In the genomic region with DNA sequence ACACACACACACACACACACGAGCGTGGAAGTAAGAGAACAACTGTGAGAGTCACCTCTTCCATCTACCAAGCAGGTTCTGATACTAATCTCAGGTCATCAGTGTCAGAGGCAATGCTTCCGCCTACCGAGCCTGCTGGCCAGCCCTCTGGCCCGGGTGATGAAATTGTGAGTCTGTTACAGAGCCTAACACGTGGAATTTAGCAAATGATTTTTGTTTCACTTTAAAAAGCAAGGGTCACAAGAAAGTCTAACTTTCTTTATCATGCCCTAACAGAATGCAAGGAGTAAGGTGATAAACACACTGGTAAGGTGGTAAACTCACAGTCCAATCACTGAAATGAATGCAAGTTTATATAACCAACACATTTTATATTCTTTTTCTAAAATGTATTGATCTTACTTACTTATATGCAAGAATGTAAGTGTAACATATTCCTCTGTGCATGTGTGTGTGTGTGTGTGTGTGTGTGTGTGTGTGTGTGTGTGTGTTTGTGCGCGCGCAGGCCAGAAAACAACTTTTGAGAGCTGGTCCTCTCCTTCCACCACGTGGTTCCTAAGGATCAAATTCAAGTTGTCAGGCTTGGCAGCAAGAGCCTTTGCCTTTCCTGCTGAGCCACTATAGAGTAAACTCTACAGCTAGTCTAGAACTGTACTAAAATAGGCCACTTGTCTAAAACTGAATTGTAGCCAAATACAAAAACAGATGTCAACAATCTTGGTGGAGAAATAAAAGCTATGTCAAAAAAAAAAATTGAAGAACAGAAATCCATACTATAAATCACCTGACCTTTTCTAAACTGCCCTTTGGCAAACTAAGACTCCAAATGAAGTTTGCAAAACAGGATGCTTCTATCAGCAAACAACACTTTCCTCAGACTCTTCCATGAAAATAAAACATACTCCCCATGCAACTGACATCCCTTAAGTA, we compare ENCODE assay signal across 18 mouse cellular contexts. TPM values are rescaled to one million over a fixed set of nuclear protein-coding genes. Genes with fewer than 3 reads are reported as not detected.
DNase-seq lines count a peak whose midpoint lies in the region; ATAC-seq and TF ChIP-seq lines count a peak whose summit lies in the region.
"Had no signal": no experiment of that assay in that cellular context is flagged by ENCODE, and none has a peak within 500 bp of the region (broad histone marks: within the 10 kb centered on the region; RNA-seq: fewer than 3 reads in every experiment).

No protein-coding gene starts in this region.

- H3K4me1 ChIP-seq in kidney, embryonic 16.5 days (ENCODE audit: insufficient read depth, low read length) = peaks cover 17% of the 10 kb centered on the region
- H3K4me1 ChIP-seq in MEL (ENCODE audit: control insufficient read depth in 1 of 2, insufficient read depth in 2 of 2, low read length in 2 of 2) = peaks cover 9 to 16% of the 10 kb centered on the region in 2 experiments
- H3K4me1 ChIP-seq in lung, embryonic 14.5 days (ENCODE audit: insufficient read depth) = no peaks in the 10 kb centered on the region
- H3K4me1 ChIP-seq in heart, embryonic 10.5 days = 0 out of 2 replicates have a peak, but pooled peaks cover 4% of the 10 kb centered on the region

- H3K36me3 ChIP-seq in kidney, embryonic 16.5 days (ENCODE audit: insufficient read depth, low read length) = peaks cover 20% of the 10 kb centered on the region
- peaks cover 21 to 31% of the 10 kb centered on the region in 2 experiments for H3K36me3 ChIP-seq in MEL (ENCODE audit: control insufficient read depth in 1 of 2, insufficient read depth in 2 of 2, low read length in 2 of 2)
- H3K36me3 ChIP-seq in lung, embryonic 14.5 days (ENCODE audit: insufficient read depth) = peaks cover 20% of the 10 kb centered on the region; the same call in 1 of the 2 replicates
- H3K36me3 ChIP-seq in heart, embryonic 10.5 days = peaks cover 48% of the 10 kb centered on the region
- H3K36me3 ChIP-seq: forebrain, embryonic 15.5 days had no signal

- peaks cover 28% of the 10 kb centered on the region for H3K79me2 ChIP-seq in MEL (ENCODE audit: control insufficient read depth, insufficient read depth, low read length, poor library complexity)

- ATAC-seq in kidney, embryonic 16.5 days (ENCODE audit: low FRiP score, low TSS enrichment) = no peak
- no peak for ATAC-seq in lung, embryonic 14.5 days (ENCODE audit: insufficient read depth)
- ATAC-seq in megakaryocyte progenitor cell, adult 5-6 weeks (replicated peaks; ENCODE audit: poor library complexity) = peak; percentile 19; the same call in 1 of the 2 replicates
- ATAC-seq: activated CD4-positive, CD25-positive, alpha-beta regulatory T cell, adult 4 months; forebrain, embryonic 15.5 days; hindbrain, embryonic 16.5 days; intestine, embryonic 16.5 days had no signal

- TF ChIP-seq POLR2A in MEL (IDR thresholded peaks at IDR 0.05; ENCODE audit: control insufficient read depth in 1 of 2, insufficient read depth in 1 of 2, low read depth in 1 of 2, low read length in 2 of 2, poor library complexity in 1 of 2) = peak in 1 of 2 experiments; percentile 38; a peak in 2 of 4 replicates

- TF ChIP-seq EP300 in MEL (IDR thresholded peaks at IDR 0.05; ENCODE audit: low read depth in 1 of 2, low read length in 2 of 2) = peak; percentile 76 to 81

- no peak for TF ChIP-seq RAD21 in MEL (IDR thresholded peaks at IDR 0.05; ENCODE audit: low read depth, low read length)

- H3K27ac ChIP-seq in kidney, embryonic 16.5 days (ENCODE audit: low read length) = no peak overlapping the region
- peak overlapping the region; percentile 82 for H3K27ac ChIP-seq in MEL (ENCODE audit: control insufficient read depth, low read depth, low read length)
- H3K27ac ChIP-seq in lung, embryonic 14.5 days (ENCODE audit: low read depth) = no peak overlapping the region
- H3K27ac ChIP-seq in heart, embryonic 10.5 days = no peak overlapping the region
- H3K27ac ChIP-seq: forebrain, embryonic 15.5 days; heart, embryonic 15.5 days; limb, embryonic 13.5 days had no signal

- H3K27me3 ChIP-seq in kidney, embryonic 16.5 days (ENCODE audit: insufficient read depth, low read length) = no peaks in the 10 kb centered on the region
- no peaks in the 10 kb centered on the region for H3K27me3 ChIP-seq in MEL (ENCODE audit: control insufficient read depth in 1 of 2, insufficient read depth in 2 of 2, low read length in 2 of 2)
- no peaks in the 10 kb centered on the region for H3K27me3 ChIP-seq in lung, embryonic 14.5 days (ENCODE audit: insufficient read depth, low read length)
- no peaks in the 10 kb centered on the region for H3K27me3 ChIP-seq in heart, embryonic 10.5 days (ENCODE audit: insufficient read depth, poor library complexity, severe bottlenecking)
- H3K27me3 ChIP-seq: forebrain, embryonic 15.5 days; heart, embryonic 15.5 days; limb, embryonic 13.5 days had no signal

- DNase-seq in kidney, postnatal 14 days = peak; percentile 30
- peak; percentile 79 for DNase-seq in MEL (ENCODE audit: low read depth, low spot score)
- peak; percentile 27 for DNase-seq in lung, embryonic 14.5 days
- DNase-seq in gastrocnemius, postnatal 10 days = no peak
- DNase-seq in heart, embryonic 10.5 days (ENCODE audit: low spot score) = no peak
- DNase-seq: adrenal gland, postnatal 25 days; cerebellum, adult 18-20 months; cerebellum, postnatal 25 days; embryo, embryonic 11 days; heart, adult 18-20 months had no signal

- WGBS in kidney, embryonic 16.5 days = 84% methylated on average over 10 of the region's 10 CpGs
- WGBS in lung, embryonic 14.5 days = 87% methylated on average over 10 of the region's 10 CpGs
- 88% methylated on average over 10 of the region's 10 CpGs for WGBS in heart, embryonic 10.5 days

- no peak overlapping the region for H3K9ac ChIP-seq in kidney, embryonic 16.5 days (replicated peaks; ENCODE audit: low read length)
- peak overlapping the region; percentile 36 for H3K9ac ChIP-seq in MEL (ENCODE audit: control insufficient read depth, low read depth, low read length, poor library complexity, severe bottlenecking)
- H3K9ac ChIP-seq in lung, embryonic 14.5 days = no peak overlapping the region
- H3K9ac ChIP-seq: forebrain, embryonic 15.5 days; heart, embryonic 15.5 days; limb, embryonic 13.5 days had no signal

- no peaks in the 10 kb centered on the region for H3K9me3 ChIP-seq in kidney, embryonic 16.5 days (ENCODE audit: low read length)
- H3K9me3 ChIP-seq in MEL (replicated peaks; ENCODE audit: insufficient read depth, low read length) = no peaks in the 10 kb centered on the region
- H3K9me3 ChIP-seq in lung, embryonic 14.5 days (ENCODE audit: low read depth, low read length) = no peaks in the 10 kb centered on the region
- no peaks in the 10 kb centered on the region for H3K9me3 ChIP-seq in heart, embryonic 10.5 days
- H3K9me3 ChIP-seq: forebrain, embryonic 15.5 days; heart, embryonic 15.5 days; limb, embryonic 13.5 days had no signal

- H3K4me2 ChIP-seq in kidney, embryonic 16.5 days (replicated peaks; ENCODE audit: low read depth, low read length) = no peak overlapping the region
- no peak overlapping the region for H3K4me2 ChIP-seq in lung, embryonic 14.5 days
- H3K4me2 ChIP-seq: forebrain, embryonic 15.5 days; heart, embryonic 15.5 days; limb, embryonic 13.5 days had no signal

- TF ChIP-seq CTCF in MEL (IDR thresholded peaks at IDR 0.05 in 2 of 3, conservative IDR thresholded peaks at IDR 0.05 in 1 of 3; ENCODE audit: control insufficient read depth in 1 of 3, insufficient read depth in 1 of 3, low read depth in 2 of 3, low read length in 3 of 3, poor library complexity in 1 of 3, severe bottlenecking in 1 of 3) = no peak
- TF ChIP-seq CTCF in lung, embryonic 14.5 days (IDR thresholded peaks at IDR 0.05; ENCODE audit: low read depth) = no peak

- H3K4me3 ChIP-seq in kidney, embryonic 16.5 days (ENCODE audit: low read length) = no peak overlapping the region
- H3K4me3 ChIP-seq in MEL (ENCODE audit: control insufficient read depth in 1 of 2, insufficient read depth in 1 of 2, low read depth in 2 of 2, low read length in 2 of 2) = peak overlapping the region in 1 of 2 experiments; percentile 10; a peak in 2 of 4 replicates
- no peak overlapping the region for H3K4me3 ChIP-seq in lung, embryonic 14.5 days (ENCODE audit: low read depth, low read length)
- no peak overlapping the region for H3K4me3 ChIP-seq in heart, embryonic 10.5 days
- H3K4me3 ChIP-seq: forebrain, embryonic 15.5 days; heart, embryonic 15.5 days; limb, embryonic 13.5 days had no signal

RNA-seq across cellular contexts. Expression of a gene that starts 3.9 kb away (rescaled TPM):
- polyA plus RNA-seq in kidney, embryonic 16.5 days (2015; fragmentation: Nextera tagmentation; extraction: Ambion mirVana) = 110 and 118 TPM in 2 replicates
- total RNA-seq in MEL (2012; rRNA removed) = 183 and 190 TPM in 2 replicates
- polyA plus RNA-seq in MEL (2012; ENCODE audit: insufficient read depth in 1 of 2, insufficient read length in 2 of 2, low read depth in 1 of 2, low replicate concordance in 2 of 2, missing spikeins in 1 of 2) = 100 to 1,000 TPM in 1 of 2 experiments, not detected in 1; 338 TPM
- 87.1 and 87.8 TPM in 2 replicates for polyA plus RNA-seq in lung, embryonic 14.5 days (2014; fragmentation: Nextera tagmentation; extraction: Ambion mirVana)
- 106 and 124 TPM in 2 replicates for total RNA-seq in megakaryocyte progenitor cell, adult 5-6 weeks (2015)
- 164 and 165 TPM in 2 replicates for total RNA-seq in megakaryocyte progenitor cell, adult 5-6 weeks (2017)
- total RNA-seq in gastrocnemius, postnatal 10 days (2021) = 10 to 100 TPM; 57.9 to 62.4 TPM
- polyA plus RNA-seq in heart, embryonic 10.5 days (2016; fragmentation: Nextera tagmentation; extraction: Ambion mirVana) = 127 and 138 TPM in 2 replicates

RNA-seq across cellular contexts. Expression of a gene that starts 18.6 kb away (rescaled TPM):
- 122 and 126 TPM in 2 replicates for polyA plus RNA-seq in kidney, embryonic 16.5 days (2015; fragmentation: Nextera tagmentation; extraction: Ambion mirVana)
- total RNA-seq in MEL (2012; rRNA removed) = 47.3 and 51.3 TPM in 2 replicates
- polyA plus RNA-seq in MEL (2012; ENCODE audit: insufficient read depth in 1 of 2, insufficient read length in 2 of 2, low read depth in 1 of 2, low replicate concordance in 2 of 2, missing spikeins in 1 of 2) = 10 to 100 TPM in 1 of 2 experiments, not detected in 1; 48.4 TPM
- 123 and 128 TPM in 2 replicates for polyA plus RNA-seq in lung, embryonic 14.5 days (2014; fragmentation: Nextera tagmentation; extraction: Ambion mirVana)
- total RNA-seq in megakaryocyte progenitor cell, adult 5-6 weeks (2015) = 117 and 122 TPM in 2 replicates
- total RNA-seq in megakaryocyte progenitor cell, adult 5-6 weeks (2017) = 97.9 and 109 TPM in 2 replicates
- total RNA-seq in gastrocnemius, postnatal 10 days (2021) = 10 to 100 TPM; 20.9 to 24.2 TPM
- polyA plus RNA-seq in heart, embryonic 10.5 days (2016; fragmentation: Nextera tagmentation; extraction: Ambion mirVana) = 89.0 and 106 TPM in 2 replicates

RNA-seq across cellular contexts. Expression of a gene that starts 18.7 kb away (rescaled TPM):
- 31.5 and 34.6 TPM in 2 replicates for polyA plus RNA-seq in kidney, embryonic 16.5 days (2015; fragmentation: Nextera tagmentation; extraction: Ambion mirVana)
- 1.1 and 1.7 TPM in 2 replicates for total RNA-seq in MEL (2012; rRNA removed)
- polyA plus RNA-seq in MEL (2012; ENCODE audit: insufficient read depth in 1 of 2, insufficient read length in 2 of 2, low read depth in 1 of 2, low replicate concordance in 2 of 2, missing spikeins in 1 of 2) = 1 to 10 TPM in 1 of 2 experiments, not detected in 1; 1.8 TPM
- polyA plus RNA-seq in lung, embryonic 14.5 days (2014; fragmentation: Nextera tagmentation; extraction: Ambion mirVana) = 21.8 and 22.9 TPM in 2 replicates
- 4.9 and 8.8 TPM in 2 replicates for total RNA-seq in megakaryocyte progenitor cell, adult 5-6 weeks (2015)
- total RNA-seq in megakaryocyte progenitor cell, adult 5-6 weeks (2017) = 6.3 and 13.5 TPM in 2 replicates
- total RNA-seq in gastrocnemius, postnatal 10 days (2021) = 10 to 100 TPM; 12.9 to 14.1 TPM
- 21.1 and 25.1 TPM in 2 replicates for polyA plus RNA-seq in heart, embryonic 10.5 days (2016; fragmentation: Nextera tagmentation; extraction: Ambion mirVana)

Comparison
In these comparisons a context has a peak if more than half of its experiments do, and no peak if none do; other contexts are left out.
1. DNase-seq: peak in kidney, postnatal 14 days (single experiment), MEL (single experiment) and lung, embryonic 14.5 days (single experiment); none in gastrocnemius, postnatal 10 days (single experiment) and heart, embryonic 10.5 days (single experiment).